10 mouse cellular contexts compared by ENCODE assay signal in the genomic region with DNA sequence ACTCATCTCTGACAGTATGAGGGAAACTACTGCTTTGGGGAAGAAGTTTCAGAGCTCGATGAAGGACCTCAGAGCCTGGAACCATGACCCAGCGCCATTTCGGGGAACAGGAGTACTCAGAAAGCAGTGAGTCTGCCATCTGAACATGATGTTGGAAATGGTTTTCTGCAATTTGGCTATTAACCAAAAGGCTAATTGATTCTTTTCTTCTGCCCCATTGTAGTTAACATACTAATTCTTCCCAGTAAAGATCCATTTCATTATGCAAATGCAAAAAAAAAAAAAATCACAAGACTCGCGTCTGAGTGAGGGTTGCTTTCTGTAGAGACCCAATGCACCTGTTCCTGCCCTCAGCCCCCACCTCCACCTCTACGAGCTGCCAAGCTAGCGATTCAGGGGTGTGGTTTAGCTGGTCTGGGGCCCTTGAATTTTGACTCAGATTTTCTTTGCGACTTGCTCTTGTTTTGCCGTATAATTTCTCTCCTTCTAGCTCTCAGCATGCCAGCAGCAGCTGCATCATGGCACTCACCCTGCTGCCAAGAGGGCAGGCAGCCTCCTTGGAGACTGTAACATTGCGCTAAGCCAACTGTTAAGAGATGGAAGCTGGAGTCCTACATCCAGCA.
DNase-seq lines count a peak whose midpoint lies in the region; ATAC-seq and TF ChIP-seq lines count a peak whose summit lies in the region.
"Had no signal": no experiment of that assay in that cellular context is flagged by ENCODE, and none has a peak within 500 bp of the region (broad histone marks: within the 10 kb centered on the region; RNA-seq: fewer than 3 reads in every experiment).

No protein-coding gene starts in this region.

- peaks cover 12% of the 10 kb centered on the region for H3K4me1 ChIP-seq in forebrain, embryonic 12.5 days
- H3K4me1 ChIP-seq in forebrain, embryonic 10.5 days, result peaks cover 4% of the 10 kb centered on the region; the same call in 1 of the 2 replicates
- no peaks in the 10 kb centered on the region for H3K4me1 ChIP-seq in midbrain, postnatal 0 days (ENCODE audit: insufficient read depth, low read length)

- H3K9me3 ChIP-seq in forebrain, embryonic 12.5 days, result no peaks in the 10 kb centered on the region
- no peaks in the 10 kb centered on the region for H3K9me3 ChIP-seq in forebrain, embryonic 10.5 days
- no peaks in the 10 kb centered on the region for H3K9me3 ChIP-seq in midbrain, postnatal 0 days (ENCODE audit: low read length)

- H3ac ChIP-seq in C2C12 (ENCODE audit: control insufficient read depth, insufficient read length, low read depth), result no peak overlapping the region

- no peaks in the 10 kb centered on the region for H3K79me3 ChIP-seq in C2C12 (ENCODE audit: low read depth)

- peak; percentile 55 for ATAC-seq in forebrain, embryonic 12.5 days (ENCODE audit: low FRiP score)
- peak; percentile 56; the same call in 1 of the 2 replicates for ATAC-seq in midbrain, postnatal 0 days (ENCODE audit: low FRiP score)

- TF ChIP-seq CTCF in C2C12 (IDR thresholded peaks at IDR 0.05; ENCODE audit: control insufficient read depth, insufficient read depth, insufficient read length), result no peak
- TF ChIP-seq CTCF in midbrain, postnatal 0 days (IDR thresholded peaks at IDR 0.05), result no peak

- no peak overlapping the region for H3K9ac ChIP-seq in forebrain, embryonic 12.5 days
- no peak overlapping the region for H3K9ac ChIP-seq in midbrain, postnatal 0 days (replicated peaks; ENCODE audit: low read length, poor library complexity, severe bottlenecking)
- H3K9ac ChIP-seq: lung, embryonic 14.5 days had no signal

- H3K27ac ChIP-seq in forebrain, embryonic 12.5 days, result peak overlapping the region; percentile 62
- H3K27ac ChIP-seq in forebrain, embryonic 10.5 days, result no peak overlapping the region
- H3K27ac ChIP-seq in midbrain, postnatal 0 days (ENCODE audit: low read depth, low read length), result no peak overlapping the region

- no peaks in the 10 kb centered on the region for H3K36me3 ChIP-seq in forebrain, embryonic 12.5 days (replicated peaks)
- H3K36me3 ChIP-seq in forebrain, embryonic 10.5 days (replicated peaks), result no peaks in the 10 kb centered on the region
- no peaks in the 10 kb centered on the region for H3K36me3 ChIP-seq in C2C12 (ENCODE audit: control insufficient read depth, insufficient read depth)
- H3K36me3 ChIP-seq in midbrain, postnatal 0 days (ENCODE audit: insufficient read depth, low read length), result no peaks in the 10 kb centered on the region; the same call in 1 of the 2 replicates

- H3K27me3 ChIP-seq in forebrain, embryonic 12.5 days, result no peaks in the 10 kb centered on the region
- H3K27me3 ChIP-seq in forebrain, embryonic 10.5 days (ENCODE audit: poor library complexity, severe bottlenecking), result no peaks in the 10 kb centered on the region
- H3K27me3 ChIP-seq in C2C12 (ENCODE audit: control insufficient read depth, insufficient read depth, insufficient read length), result no peaks in the 10 kb centered on the region
- no peaks in the 10 kb centered on the region for H3K27me3 ChIP-seq in midbrain, postnatal 0 days (ENCODE audit: insufficient read depth, low read length)

- H3K4me2 ChIP-seq in forebrain, embryonic 12.5 days, result no peak overlapping the region
- H3K4me2 ChIP-seq in midbrain, postnatal 0 days (ENCODE audit: low read depth, low read length, poor library complexity, severe bottlenecking), result peak overlapping the region; percentile 26
- H3K4me2 ChIP-seq: lung, embryonic 14.5 days had no signal

- no peak for DNase-seq in forebrain, embryonic 10.5 days (ENCODE audit: extremely low spot score, low spot score)
- peak; percentile 50 to 60 for DNase-seq in cerebellum, postnatal 14 days
- DNase-seq in midbrain, postnatal 0 days (ENCODE audit: low spot score), result peak; percentile 77
- no peak for DNase-seq in kidney, postnatal 36 days
- DNase-seq in embryo, embryonic 10 days (ENCODE audit: low spot score), result no peak
- DNase-seq in kidney, adult 8-10 months, result no peak
- DNase-seq: B cell, adult 2 months; lung, embryonic 14.5 days had no signal

- no peak overlapping the region for H3K4me3 ChIP-seq in forebrain, embryonic 12.5 days (replicated peaks)
- no peak overlapping the region for H3K4me3 ChIP-seq in forebrain, embryonic 10.5 days
- peak overlapping the region; percentile 6 for H3K4me3 ChIP-seq in C2C12 (ENCODE audit: insufficient read depth, poor library complexity, severe bottlenecking)
- H3K4me3 ChIP-seq in midbrain, postnatal 0 days (ENCODE audit: low read depth, low read length), result no peak overlapping the region

- 56% methylated on average over 10 of the region's 10 CpGs for WGBS in forebrain, embryonic 12.5 days
- 81% methylated on average over 10 of the region's 10 CpGs for WGBS in forebrain, embryonic 10.5 days
- 48% methylated on average over 10 of the region's 10 CpGs for WGBS in midbrain, postnatal 0 days

- H3K79me2 ChIP-seq in C2C12 (ENCODE audit: control insufficient read depth, insufficient read depth), result no peaks in the 10 kb centered on the region

TF ChIP-seq in C2C12, 6 proteins besides CTCF, POLR2A, EP300 and RAD21:
- TF ChIP-seq MYOG (IDR thresholded peaks at IDR 0.05; ENCODE audit: control insufficient read depth, extremely low read depth, insufficient read length) (no peak), MAX (IDR thresholded peaks at IDR 0.05) (no peak), CEBPB (IDR thresholded peaks at IDR 0.05; ENCODE audit: low read depth) (no peak), MYOD1 (IDR thresholded peaks at IDR 0.05; ENCODE audit: control insufficient read depth, insufficient read length, low read depth) (no peak), USF1 (IDR thresholded peaks at IDR 0.05; ENCODE audit: low read depth) (no peak), FOSL1 (IDR thresholded peaks at IDR 0.05; ENCODE audit: insufficient read depth, low read length, poor library complexity, severe bottlenecking) (no peak)

Comparison
In these comparisons a context has a peak if more than half of its experiments do, and no peak if none do; other contexts are left out.
1. DNase-seq: peak in cerebellum, postnatal 14 days (2 of 2) and midbrain, postnatal 0 days (single experiment); none in forebrain, embryonic 10.5 days (single experiment), kidney, postnatal 36 days (0 of 2), embryo, embryonic 10 days (single experiment) and kidney, adult 8-10 months (0 of 2).